Mouse (Mus musculus) embryonic facial prominence, embryonic 15.5 days (tissue): ENCODE measurements around the gene Acvrl1. TPM values are rescaled to one million over a fixed set of nuclear protein-coding genes. Genes with fewer than 3 reads are reported as not detected.

Source experiments
- ATAC-seq: fragments of 200-750 bp; cut with Nextera tagmentation; 2 replicates; pipeline ENCODE4 v1.8.0; 2017; ENCODE audit warnings: low read depth, moderate TSS enrichment; ENCODE audit not compliant: insufficient number of reproducible peaks, low FRiP score, low TSS enrichment
- H3K27ac ChIP-seq: fragments of 300-500 bp; sonication (generic); replicated peaks from 2 replicates; pipeline ENCODE4 v1.5.1; 2015; ENCODE audit warnings: mild to moderate bottlenecking, inconsistent platforms
- H3K27me3 ChIP-seq: fragments of 300-500 bp; sonication (generic); 2 replicates; pipeline ENCODE4 v1.6.1; 2015; ENCODE audit warnings: inconsistent platforms
- H3K36me3 ChIP-seq: fragments of 300-500 bp; sonication (generic); 2 replicates; pipeline ENCODE4 v1.6.1; 2015; ENCODE audit warnings: mild to moderate bottlenecking, inconsistent platforms
- H3K4me1 ChIP-seq: fragments of 300-500 bp; sonication (generic); 2 replicates; pipeline ENCODE4 v1.6.1; 2015; ENCODE audit warnings: inconsistent platforms
- H3K4me2 ChIP-seq: fragments of 300-500 bp; sonication (generic); replicated peaks from 2 replicates; pipeline ENCODE4 v1.6.1; 2015; ENCODE audit warnings: mild to moderate bottlenecking, inconsistent platforms
- H3K4me3 ChIP-seq: fragments of 300-500 bp; sonication (generic); replicated peaks from 2 replicates; pipeline ENCODE4 v1.5.1; 2015; ENCODE audit warnings: mild to moderate bottlenecking, inconsistent platforms
- H3K9ac ChIP-seq: fragments of 300-500 bp; sonication (generic); 2 replicates; pipeline ENCODE4 v1.6.1; 2015; ENCODE audit warnings: inconsistent platforms
- H3K9me3 ChIP-seq: fragments of 300-500 bp; sonication (generic); replicated peaks from 2 replicates; pipeline ENCODE4 v1.6.1; 2016; ENCODE audit warnings: inconsistent platforms
- WGBS: fragments of 180-500 bp; shearing (Covaris S2); methylation state at CpG from one replicate; pipeline ENCODE4 v1.1.7; 2015; 5-methylcytosine and 5-hydroxymethylcytosine counted together
- polyA plus RNA-seq: library from polyadenylated mRNA; unstranded; fragments of >200 nt; fragmentation: Nextera tagmentation; extraction: Ambion mirVana; gene quantifications from 2 replicates; pipeline ENCODE4 v1.2.1, GENCODE M21; 2015

Acvrl1 gene
- polyA plus RNA-seq: 17.5 and 19.6 TPM in 2 replicates

GRCm38 (mm10) chr15:101128181-101129089, at the start of gene Acvrl1:
TSS of gene Acvrl1 (plus strand) at chr15:101128522.
- peak within 1 kb of the TSS; percentile 83 for H3K4me2 ChIP-seq
- H3K4me1 ChIP-seq: peaks cover 41% of the 10 kb centered on the region
- H3K9ac ChIP-seq: peak within 1 kb of the TSS; percentile 45; the same call in 1 of the 2 replicates
- peaks cover 14% of the 10 kb centered on the region for H3K27me3 ChIP-seq
- whole genome bisulfite sequencing: 5% methylated on average over 46 of the region's 46 CpGs
- H3K9me3 ChIP-seq: no peaks in the 10 kb centered on the region
- ATAC-seq: 0 out of 2 replicates have a peak, but pooled peaks have one; percentile 26
- 0 out of 2 replicates have a peak within 1 kb of the TSS, but pooled peaks have one; percentile 24 for H3K27ac ChIP-seq
- H3K36me3 ChIP-seq: no peaks in the 10 kb centered on the region
- H3K4me3 ChIP-seq: peak within 1 kb of the TSS; percentile 48

DNA sequence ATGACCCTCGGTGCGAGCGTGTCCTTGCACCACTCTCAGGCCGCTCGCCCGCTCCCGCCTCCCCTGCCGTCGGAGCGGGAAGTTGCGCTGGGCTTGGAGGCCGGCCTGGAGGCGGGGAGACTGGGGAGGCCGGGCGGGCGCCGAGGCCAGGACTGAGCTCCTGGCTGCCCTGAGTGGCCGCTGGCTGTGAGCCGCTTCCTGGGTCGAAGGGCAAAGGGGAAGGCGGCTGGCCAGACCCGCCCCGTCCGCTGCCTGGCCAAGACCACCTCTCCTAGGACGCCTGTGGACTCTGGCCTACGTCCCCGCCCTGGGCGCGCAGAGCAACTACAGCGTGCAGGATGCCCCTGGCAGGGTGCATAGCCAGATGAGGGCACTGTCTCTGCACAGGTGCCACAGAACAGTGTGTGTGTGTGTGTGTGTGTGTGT, 49.6 kb upstream of the Acvrl1 start:
- H3K4me2 ChIP-seq: peak overlapping the region; percentile 88
- peak; percentile 61 for ATAC-seq
- peaks cover 68% of the 10 kb centered on the region for H3K4me1 ChIP-seq

GRCm38 (mm10) chr15:101080031-101080520, 48.2 kb upstream of the Acvrl1 start:
- H3K36me3 ChIP-seq: no peaks in the 10 kb centered on the region
- no peaks in the 10 kb centered on the region for H3K9me3 ChIP-seq
- H3K27me3 ChIP-seq: peaks cover 9% of the 10 kb centered on the region; the same call in 1 of the 2 replicates
- H3K9ac ChIP-seq: no peak overlapping the region
- H3K27ac ChIP-seq: no peak overlapping the region
- H3K4me3 ChIP-seq: no peak overlapping the region
- H3K4me2 ChIP-seq: no peak overlapping the region
- peaks cover 67% of the 10 kb centered on the region for H3K4me1 ChIP-seq
- 76% methylated on average over 9 of the region's 9 CpGs for WGBS
- ATAC-seq: no peak

More for the DNA sequence above, 49.6 kb upstream of the Acvrl1 start:
- peaks cover 9% of the 10 kb centered on the region; the same call in 1 of the 2 replicates for H3K27me3 ChIP-seq
- H3K9me3 ChIP-seq: no peaks in the 10 kb centered on the region
- peak overlapping the region; percentile 49 for H3K9ac ChIP-seq
- 2% methylated on average over 30 of the region's 30 CpGs for WGBS
- peak overlapping the region; percentile 66 for H3K4me3 ChIP-seq
- H3K36me3 ChIP-seq: no peaks in the 10 kb centered on the region
- H3K27ac ChIP-seq: peak overlapping the region; percentile 73

GRCm38 (mm10) chr15:101081035-101081548, 47.2 kb upstream of the Acvrl1 start:
- no peak overlapping the region for H3K4me3 ChIP-seq
- H3K36me3 ChIP-seq: no peaks in the 10 kb centered on the region
- peaks cover 6% of the 10 kb centered on the region; the same call in 1 of the 2 replicates for H3K27me3 ChIP-seq
- H3K9me3 ChIP-seq: no peaks in the 10 kb centered on the region
- 72% methylated on average over 7 of the region's 7 CpGs for WGBS
- H3K4me1 ChIP-seq: peaks cover 58% of the 10 kb centered on the region
- no peak overlapping the region for H3K9ac ChIP-seq
- H3K4me2 ChIP-seq: no peak overlapping the region
- H3K27ac ChIP-seq: 0 out of 2 replicates have a peak overlapping the region, but pooled peaks have one; percentile 17
- ATAC-seq: no peak

GRCm38 (mm10) chr15:101082236-101082635, 46.1 kb upstream of the Acvrl1 start:
- Histone ChIP-seq H3K9ac (no peak overlapping the region), H3K9me3 (no peaks in the 10 kb centered on the region), H3K27me3 (no peaks in the 10 kb centered on the region), H3K36me3 (no peaks in the 10 kb centered on the region), H3K27ac (0 out of 2 replicates have a peak overlapping the region, but pooled peaks have one; percentile 39), H3K4me1 (peaks cover 47% of the 10 kb centered on the region), H3K4me2 (no peak overlapping the region), H3K4me3 (no peak overlapping the region)
- WGBS: 37% methylated on average over 4 of the region's 4 CpGs
- ATAC-seq: no peak

DNA sequence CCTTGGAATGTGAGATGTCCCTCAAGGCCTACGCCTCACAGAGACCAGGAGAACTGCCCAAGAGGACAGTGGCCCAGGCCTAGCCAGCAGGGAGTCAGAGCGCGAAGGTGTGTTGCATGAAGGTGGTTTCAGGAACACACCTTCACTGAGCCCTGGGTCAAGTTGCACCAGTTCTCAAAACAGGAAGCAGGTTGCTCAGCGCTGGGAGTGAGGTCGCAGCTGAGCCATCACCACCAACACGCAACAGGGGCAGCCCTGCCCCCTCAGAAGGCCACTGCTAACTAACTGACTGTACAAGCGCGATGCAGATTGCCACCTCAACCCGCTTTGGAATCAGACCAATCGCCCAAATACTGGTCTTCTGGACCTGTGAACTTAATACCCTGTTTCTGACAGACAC, 43.8 kb upstream of the Acvrl1 start:
- ATAC-seq: no peak
- Histone ChIP-seq H3K9ac (no peak overlapping the region), H3K27ac (no peak overlapping the region)

GRCm38 (mm10) chr15:101086451-101086850, 41.9 kb upstream of the Acvrl1 start:
- Histone ChIP-seq H3K36me3 (no peaks in the 10 kb centered on the region), H3K4me3 (no peak overlapping the region), H3K27ac (peak overlapping the region; percentile 44), H3K27me3 (no peaks in the 10 kb centered on the region), H3K4me2 (no peak overlapping the region), H3K9me3 (no peaks in the 10 kb centered on the region), H3K9ac (no peak overlapping the region), H3K4me1 (peaks cover 11% of the 10 kb centered on the region)
- ATAC-seq: no peak
- WGBS: 61% methylated on average over 9 of the region's 9 CpGs

More for the DNA sequence above, 43.8 kb upstream of the Acvrl1 start:
- Histone ChIP-seq H3K4me1 (peaks cover 29% of the 10 kb centered on the region), H3K36me3 (no peaks in the 10 kb centered on the region), H3K9me3 (no peaks in the 10 kb centered on the region), H3K27me3 (no peaks in the 10 kb centered on the region), H3K4me2 (no peak overlapping the region), H3K4me3 (no peak overlapping the region)
- WGBS: 69% methylated on average over 10 of the region's 10 CpGs

GRCm38 (mm10) chr15:101086956-101087355, 41.4 kb upstream of the Acvrl1 start:
- Histone ChIP-seq H3K27ac (peak overlapping the region; percentile 44), H3K4me2 (no peak overlapping the region), H3K36me3 (no peaks in the 10 kb centered on the region), H3K4me1 (peaks cover 6% of the 10 kb centered on the region), H3K9ac (no peak overlapping the region), H3K27me3 (no peaks in the 10 kb centered on the region), H3K4me3 (no peak overlapping the region), H3K9me3 (no peaks in the 10 kb centered on the region)
- ATAC-seq: no peak
- WGBS: 49% methylated on average over 3 of the region's 3 CpGs

GRCm38 (mm10) chr15:101088291-101088690, 40.0 kb upstream of the Acvrl1 start:
- Histone ChIP-seq H3K4me3 (no peak overlapping the region), H3K4me1 (peaks cover 11% of the 10 kb centered on the region), H3K9ac (no peak overlapping the region), H3K9me3 (no peaks in the 10 kb centered on the region), H3K4me2 (no peak overlapping the region), H3K36me3 (no peaks in the 10 kb centered on the region), H3K27ac (no peak overlapping the region), H3K27me3 (no peaks in the 10 kb centered on the region)
- 73% methylated on average over 4 of the region's 4 CpGs for WGBS
- no peak for ATAC-seq

GRCm38 (mm10) chr15:101091551-101091950, 36.8 kb upstream of the Acvrl1 start:
- Histone ChIP-seq H3K27ac (no peak overlapping the region), H3K4me3 (no peak overlapping the region), H3K9me3 (no peaks in the 10 kb centered on the region), H3K36me3 (no peaks in the 10 kb centered on the region), H3K4me1 (peaks cover 14% of the 10 kb centered on the region), H3K9ac (no peak overlapping the region), H3K27me3 (no peaks in the 10 kb centered on the region), H3K4me2 (no peak overlapping the region)
- WGBS: 92% methylated on average over 8 of the region's 8 CpGs
- ATAC-seq: no peak

GRCm38 (mm10) chr15:101092121-101092828, 36.0 kb upstream of the Acvrl1 start:
- Histone ChIP-seq H3K4me3 (no peak overlapping the region), H3K36me3 (no peaks in the 10 kb centered on the region), H3K9me3 (no peaks in the 10 kb centered on the region), H3K4me1 (peaks cover 14% of the 10 kb centered on the region), H3K4me2 (no peak overlapping the region), H3K9ac (no peak overlapping the region), H3K27ac (no peak overlapping the region), H3K27me3 (no peaks in the 10 kb centered on the region)
- no peak for ATAC-seq
- 38% methylated on average over 14 of the region's 14 CpGs for WGBS
